Mouse (Mus musculus): ENCODE measurements around the gene Tom1.

Tom1 gene

DNA sequence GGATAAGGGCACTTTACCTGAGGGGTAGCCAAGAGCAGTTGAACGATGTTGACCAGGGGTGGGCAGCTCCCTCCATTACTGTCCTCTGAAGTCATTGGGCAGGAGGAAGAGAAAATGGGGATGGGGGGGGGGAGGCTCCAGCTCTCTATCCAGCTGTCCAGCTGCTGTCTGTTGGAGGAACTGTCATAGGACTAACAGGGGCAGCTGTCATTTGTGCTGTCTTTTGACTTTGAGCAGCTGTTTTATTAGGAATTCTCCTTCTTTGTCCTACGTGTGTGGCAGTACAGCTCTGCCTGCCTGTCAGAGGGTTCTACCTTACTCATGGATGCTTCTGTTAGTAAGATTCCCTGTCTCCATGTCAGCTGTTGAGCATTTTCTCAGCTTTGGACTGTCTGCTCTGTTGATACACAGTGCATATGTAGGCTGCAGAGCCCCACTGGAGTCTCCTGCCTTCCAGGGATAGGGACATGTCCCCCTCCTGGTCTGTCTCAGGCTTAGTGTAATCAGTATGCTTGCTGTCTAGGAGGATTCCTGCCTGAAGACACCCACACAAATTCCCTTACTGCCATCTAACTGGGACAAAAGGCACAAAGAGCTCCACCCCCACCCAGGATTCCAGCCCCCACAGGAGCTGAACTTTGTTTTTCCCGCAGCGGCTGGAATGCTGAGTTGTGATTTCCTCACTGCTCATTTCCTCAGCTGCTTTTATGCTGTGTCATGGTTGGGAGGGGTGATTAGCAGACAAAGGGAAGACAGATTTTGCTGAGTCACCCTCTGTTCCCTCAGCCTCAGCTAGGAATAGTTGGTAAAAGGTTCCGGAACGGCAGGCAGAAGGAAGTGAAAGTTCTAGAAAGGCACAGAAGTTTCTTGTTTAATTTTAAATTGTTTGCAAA, 55.7 kb downstream of the Tom1 start:
- CTCF ChIA-PET, result no interaction called here

DNA sequence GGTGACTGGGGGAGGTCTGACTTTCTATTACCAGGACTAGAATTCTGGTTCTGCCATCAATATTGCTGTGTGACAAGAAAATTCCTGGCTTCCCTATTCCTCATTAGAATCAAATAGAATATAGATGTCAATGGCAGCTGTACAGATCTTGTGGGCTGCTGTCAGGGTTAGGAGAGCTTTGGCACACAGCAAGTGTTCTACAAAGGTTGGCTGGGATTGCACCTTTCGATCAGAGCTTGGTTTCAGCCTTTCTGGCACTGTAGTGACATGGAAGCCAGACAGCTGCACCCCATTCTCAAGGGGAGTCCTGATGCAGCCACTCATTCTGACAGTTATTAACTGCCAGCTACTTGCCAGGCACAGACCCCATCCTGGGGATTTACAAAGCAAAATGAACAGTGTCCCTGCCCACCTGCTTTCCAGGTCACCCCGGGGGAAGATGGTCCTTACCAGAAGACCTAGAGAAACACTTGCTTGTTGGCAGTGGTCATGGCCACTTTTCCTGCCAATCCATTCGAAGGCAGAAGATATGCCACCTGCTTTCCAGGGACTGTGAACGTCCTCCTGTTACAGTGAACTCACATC, 57.4 kb downstream of the Tom1 start:
- CTCF ChIA-PET, result no interaction called here

DNA sequence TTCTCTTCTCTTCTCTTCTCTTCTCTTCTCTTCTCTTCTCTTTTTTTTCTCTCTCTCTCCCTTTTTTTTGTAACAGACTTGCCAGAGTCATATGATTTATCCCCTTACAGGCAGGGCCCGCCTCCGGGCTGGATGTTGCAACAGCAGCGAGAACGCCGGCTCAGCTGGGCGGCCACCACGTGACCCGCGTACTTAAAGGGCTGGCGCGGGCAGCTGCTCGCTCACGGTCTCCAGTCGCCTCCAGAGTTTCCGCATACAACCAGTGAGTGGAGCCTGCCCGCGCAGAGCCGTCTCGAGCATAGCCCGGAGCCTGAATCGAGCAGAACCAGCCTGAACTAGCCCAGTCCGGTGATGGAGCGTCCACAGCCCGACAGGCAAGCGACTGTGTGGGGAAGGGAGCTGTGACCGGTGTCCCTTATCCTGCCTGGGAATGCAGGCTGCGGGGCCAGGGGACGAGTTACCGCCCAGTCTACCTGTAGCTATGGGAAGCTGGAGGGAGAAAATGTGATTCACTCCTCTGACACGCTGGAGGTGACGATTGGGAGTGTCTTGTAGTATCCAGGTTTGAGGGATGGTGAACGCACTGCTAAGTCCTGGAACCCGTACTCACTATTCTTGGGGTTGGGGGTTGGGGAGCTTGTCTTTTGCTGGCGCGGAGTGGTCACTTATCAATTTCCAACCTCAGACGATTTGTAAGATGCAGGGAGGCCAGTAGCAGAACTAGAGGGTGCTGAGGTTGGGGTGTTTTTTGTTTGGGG, 60.1 kb downstream of the Tom1 start, which contains the start of gene Hmox1:
Gene Hmox1 (plus strand): TSS at position 223 of the 758 bp plus-strand sequence.
- CTCF ChIA-PET, result no interaction called here

DNA sequence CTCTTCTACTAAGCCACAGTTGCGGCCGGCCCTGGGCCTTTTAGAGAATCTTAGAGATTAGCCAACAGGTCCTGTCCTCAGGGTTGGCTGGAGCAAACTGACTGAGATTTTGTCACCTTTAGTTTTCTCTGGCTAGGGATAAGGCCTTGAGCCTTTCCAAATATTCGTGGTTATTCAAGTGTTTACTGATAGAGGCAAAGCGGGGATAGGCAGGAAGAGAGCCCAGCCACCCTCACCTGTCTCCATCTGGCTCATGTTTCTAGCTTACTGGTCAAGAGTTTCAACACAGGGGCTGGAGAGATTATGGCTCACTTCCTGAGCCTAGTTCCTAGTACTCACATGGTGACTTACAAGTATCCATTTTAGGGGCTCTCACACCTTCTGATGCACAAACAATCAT, 69.5 kb downstream of the Tom1 start:
- CTCF ChIA-PET, result no interaction called here

DNA sequence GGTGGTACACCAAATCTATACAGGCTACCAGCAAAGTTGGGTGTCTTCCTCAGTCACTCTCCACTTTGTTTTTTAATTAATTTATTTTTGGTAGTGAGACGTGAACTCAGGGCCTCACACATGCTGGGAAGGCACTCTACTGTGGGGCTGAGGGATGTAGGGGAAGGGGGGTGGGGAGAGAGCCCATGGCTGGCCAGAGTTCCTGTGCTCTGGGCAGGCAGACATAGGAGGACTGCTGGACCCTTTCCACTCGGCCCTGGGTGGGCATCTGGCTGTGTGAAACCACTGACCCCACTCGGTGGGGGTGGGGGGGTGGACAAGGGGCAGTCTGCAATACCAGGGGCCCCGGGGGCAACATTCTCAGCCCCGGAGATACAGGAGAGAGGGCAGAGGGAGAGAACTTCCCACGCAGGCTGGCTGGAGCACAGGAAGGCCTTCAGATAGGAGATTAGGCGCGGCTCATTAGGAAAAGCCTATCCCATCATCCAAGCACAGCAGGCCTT, 69.9 kb downstream of the Tom1 start:
- CTCF ChIA-PET, result interaction anchor here (0.6 kb wide), 1 partner anchor 95 kb away, joined by 3 read pairs; no protein-coding TSS in a partner anchor

DNA sequence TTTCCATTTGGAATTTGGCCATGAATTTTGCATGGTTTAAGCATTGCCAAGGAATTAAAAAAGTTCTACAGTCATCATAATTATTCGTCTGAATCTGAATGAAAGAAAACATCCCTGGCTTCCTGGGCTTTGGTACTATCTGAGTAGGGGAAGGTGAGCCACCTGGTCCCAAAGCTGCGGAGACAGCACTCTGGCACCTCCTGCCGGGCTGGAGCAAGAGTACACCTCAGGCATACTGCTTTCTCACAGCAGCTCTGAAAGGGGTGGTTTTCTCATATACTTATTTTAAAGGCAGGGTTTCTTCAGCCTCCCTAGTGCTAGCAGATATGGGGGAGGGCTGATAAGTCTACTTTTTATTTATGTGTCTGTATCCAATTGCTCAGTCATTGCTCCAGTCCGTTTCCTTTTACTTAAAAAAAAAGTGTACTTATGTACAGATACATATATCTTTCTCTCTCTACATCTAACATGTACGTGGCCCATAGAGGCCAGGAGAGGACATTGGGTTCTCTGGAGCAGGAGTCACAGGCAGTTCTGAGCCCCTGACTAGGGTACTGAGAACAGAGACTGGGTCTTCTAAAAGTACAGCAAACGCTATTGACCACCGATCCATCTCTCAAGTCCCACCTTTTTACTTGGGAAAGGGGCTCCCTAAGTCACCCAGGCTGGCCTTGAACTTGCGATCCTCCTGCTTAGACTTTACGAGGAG, 75.2 kb downstream of the Tom1 start:
- CTCF ChIA-PET, result interaction anchor here (0.6 kb wide), 1 partner anchor 37 kb away, joined by 4 read pairs; no protein-coding TSS in a partner anchor

DNA sequence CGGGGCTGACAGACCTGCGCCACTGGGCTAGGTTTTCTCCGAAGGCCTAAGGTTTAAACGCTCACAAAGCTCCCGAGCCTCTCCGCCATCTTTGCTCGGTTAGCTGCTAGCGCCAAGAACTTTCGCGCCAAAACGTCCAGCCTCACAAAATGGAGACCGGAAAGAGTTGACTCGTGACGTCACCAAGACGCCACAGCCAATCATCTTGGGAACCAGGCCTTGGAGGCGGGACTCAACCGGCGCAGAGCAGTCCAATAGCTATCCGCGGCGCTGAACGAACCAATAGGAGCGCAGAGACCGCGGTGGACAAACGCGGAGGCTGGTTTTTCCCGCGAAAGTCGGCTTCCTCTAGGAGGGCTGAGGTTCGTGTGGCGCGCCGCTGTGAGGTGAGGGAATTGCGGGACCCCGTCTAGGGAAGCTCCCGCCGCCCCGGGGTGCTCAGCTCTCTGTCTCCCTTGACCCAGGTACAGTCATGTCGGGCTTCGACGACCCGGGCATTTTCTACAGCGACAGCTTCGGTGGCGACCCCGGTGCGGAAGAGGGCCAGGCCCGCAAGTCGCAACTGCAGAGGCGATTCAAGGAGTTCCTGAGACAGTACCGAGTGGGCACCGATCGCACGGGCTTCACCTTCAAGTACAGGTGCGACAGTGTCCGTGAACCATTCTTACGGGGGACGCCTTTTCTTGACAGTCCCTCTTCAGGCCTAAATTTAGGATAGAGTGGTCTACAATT, 75.9 kb downstream of the Tom1 start, which contains the start of gene Mcm5:
Gene Mcm5 (plus strand): TSS at position 334 of the 732 bp plus-strand sequence.
- CTCF ChIA-PET, result interaction anchor here (0.6 kb wide), 1 partner anchor 38 kb away, joined by 4 read pairs; no protein-coding TSS in a partner anchor

DNA sequence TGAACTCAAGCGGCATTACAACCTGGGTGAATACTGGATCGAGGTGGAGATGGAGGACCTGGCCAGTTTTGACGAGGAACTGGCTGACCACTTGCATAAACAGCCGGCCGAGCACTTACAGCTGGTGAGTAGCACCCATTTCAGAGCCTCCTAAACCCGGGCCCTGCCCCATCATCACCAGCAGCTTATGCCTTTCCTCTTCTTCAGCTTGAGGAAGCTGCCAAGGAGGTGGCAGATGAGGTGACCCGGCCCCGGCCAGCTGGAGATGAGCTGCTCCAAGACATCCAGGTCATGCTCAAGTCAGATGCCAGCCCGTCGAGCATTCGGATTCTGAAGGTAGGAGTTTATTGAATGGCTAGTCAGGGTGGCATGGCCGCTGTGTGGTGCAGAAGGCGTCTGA, 76.6 kb downstream of the Tom1 start:
- CTCF ChIA-PET, result no interaction called here

DNA sequence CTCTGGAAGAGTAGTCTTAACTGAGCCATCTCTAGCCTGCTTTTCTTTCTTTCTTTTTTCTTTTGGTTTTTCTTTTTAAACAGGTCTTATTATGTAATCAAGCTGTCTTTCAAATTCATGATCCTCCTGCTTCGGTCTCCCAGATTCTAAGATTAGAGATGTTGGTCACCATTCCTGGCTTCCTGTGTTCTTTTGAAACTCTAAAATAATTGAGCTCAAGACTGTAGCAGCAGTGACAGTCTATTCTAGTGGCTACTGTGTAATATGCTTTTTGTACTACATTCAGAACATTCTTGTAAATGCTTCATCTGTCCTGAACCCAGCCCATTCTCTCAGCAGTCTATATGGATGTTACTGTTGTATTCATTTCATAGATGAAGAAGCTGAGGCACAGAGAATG, 85.0 kb downstream of the Tom1 start:
- CTCF ChIA-PET, result no interaction called here

DNA sequence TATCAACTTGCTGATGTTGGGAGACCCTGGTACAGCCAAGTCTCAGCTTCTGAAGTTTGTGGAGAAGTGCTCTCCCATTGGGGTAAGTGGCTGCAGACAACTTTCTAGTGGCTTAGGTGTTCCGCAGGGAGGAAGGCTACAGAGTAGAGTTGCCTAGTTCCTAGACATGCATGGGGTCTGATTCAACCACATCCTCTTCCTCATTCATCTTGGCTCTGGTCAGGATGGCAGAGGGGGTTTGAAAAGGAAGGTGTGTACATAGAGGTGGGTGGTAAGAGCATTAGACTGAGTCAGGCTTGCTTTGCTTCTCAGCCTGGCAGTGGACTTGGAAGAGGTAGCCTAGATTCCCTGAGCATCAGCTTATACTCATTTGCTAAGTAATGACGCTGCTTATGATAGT, 85.8 kb downstream of the Tom1 start:
- CTCF ChIA-PET, result no interaction called here

All from spleen, embryonic (tissue).